Mouse (Mus musculus): ENCODE data around the gene Oxtr.

Oxtr gene

GRCm38 (mm10) chr6:112489910-112490559 is at the start of gene Oxtr:
TSS of gene Oxtr (minus strand) at chr6:112489943.
- DNase-seq (ENCODE audit: low spot score in 2 of 2) = no peak

DNA sequence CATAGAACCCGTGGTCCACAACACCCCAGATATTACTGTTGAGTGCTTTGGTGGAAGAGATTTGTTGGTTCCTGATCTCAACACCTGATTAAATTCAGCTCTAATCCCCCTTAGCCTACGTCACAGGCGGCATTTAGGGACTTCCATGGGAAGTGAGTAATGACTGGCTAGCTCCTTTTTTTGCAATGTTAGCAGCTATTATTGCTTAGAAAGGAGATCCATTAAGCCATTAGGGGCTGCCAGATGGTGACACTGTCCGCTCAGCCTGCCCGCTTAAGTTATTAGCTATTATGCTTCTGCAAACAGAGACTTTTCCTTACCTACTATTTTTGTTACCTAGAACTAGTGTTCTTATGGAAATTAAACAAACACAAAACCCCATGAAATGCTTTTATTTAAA is 35.7 kb upstream of the Oxtr start:
- DNase-seq (ENCODE audit: low spot score in 2 of 2) = no peak

DNA sequence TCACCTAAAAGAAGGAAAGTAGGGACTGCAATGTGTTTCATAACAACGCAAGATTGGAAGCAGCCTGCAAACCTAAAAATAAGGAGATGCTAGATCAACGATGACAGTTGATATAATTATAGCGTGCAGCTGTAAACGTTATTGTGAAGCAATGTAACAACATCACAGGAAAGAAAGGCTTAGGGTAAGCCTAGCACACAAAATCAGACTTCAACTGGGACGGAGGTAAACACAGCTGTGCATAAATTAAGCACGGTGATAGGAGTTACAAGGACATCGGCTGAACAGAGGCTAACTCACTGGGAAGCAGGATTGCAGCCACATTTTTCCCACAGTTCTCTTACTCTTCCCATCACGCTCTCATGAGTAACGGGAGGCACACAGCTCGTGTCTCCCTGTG is 34.7 kb upstream of the Oxtr start:
- no peak for DNase-seq (ENCODE audit: low spot score in 2 of 2)

- DNase-seq (ENCODE audit: low spot score in 2 of 2) = no peak
Measured at GRCm38 (mm10) chr6:112517991-112518390, 28.2 kb upstream of the Oxtr start.

DNA sequence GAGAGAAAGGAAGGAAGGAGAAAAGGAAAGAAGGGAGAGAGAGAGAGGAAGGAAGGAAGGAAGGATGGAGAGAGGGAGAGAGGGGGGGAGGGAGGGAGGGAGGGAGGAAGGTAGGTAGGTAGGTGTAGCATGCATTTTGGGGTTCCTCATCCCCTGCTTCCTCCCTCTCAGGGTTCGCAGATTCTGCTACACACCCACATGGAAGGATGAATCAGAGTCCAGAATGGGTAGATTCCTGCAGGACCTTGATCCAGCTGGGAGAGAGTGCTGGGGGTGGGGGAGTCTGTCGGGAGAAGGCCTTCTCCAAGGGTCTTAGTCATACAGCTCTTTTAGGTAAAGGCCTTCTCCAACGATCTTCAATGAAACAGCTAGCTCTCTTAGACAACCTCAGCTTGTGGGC is 27.8 kb upstream of the Oxtr start:
- no peak for DNase-seq (ENCODE audit: low spot score in 2 of 2)

DNA sequence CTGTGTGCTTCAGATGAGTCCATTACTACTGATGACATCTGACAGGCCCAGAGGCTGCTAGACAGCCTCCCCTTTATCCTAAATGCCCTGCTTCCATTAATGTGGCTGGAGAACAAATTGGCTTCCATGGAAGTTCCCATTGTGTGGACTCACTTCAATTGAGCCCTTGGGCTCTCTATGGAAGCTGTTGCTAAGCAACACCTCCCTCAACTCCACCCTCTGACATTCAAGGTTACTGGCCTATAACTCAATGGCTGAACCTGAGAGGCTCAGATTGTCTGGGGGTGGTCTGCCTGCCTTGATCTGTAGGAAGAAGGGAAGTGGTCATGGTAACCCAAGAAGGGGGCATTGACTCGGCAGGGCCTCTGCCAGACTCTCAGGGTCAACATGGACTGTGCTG is 26.8 kb upstream of the Oxtr start:
- DNase-seq (ENCODE audit: low spot score in 2 of 2) = no peak

DNA sequence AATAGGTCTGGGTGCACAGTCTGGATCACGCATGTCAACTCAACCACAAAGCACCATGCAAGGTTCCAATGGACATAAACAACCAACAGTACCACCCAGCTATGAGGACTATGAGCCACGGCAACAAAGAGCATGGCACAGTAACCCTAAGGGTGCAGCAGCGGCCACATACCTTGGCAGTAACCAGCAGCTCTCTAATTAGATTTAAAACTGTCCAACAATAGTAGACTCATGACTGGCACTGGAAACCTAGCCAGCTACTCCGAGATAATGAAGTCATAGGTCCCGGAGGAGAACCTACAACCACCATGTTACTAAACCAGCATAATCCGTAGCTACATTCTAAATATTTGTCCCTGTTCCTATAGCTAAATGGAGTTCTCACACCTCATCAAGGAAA is 24.8 kb upstream of the Oxtr start:
- DNase-seq (ENCODE audit: low spot score in 2 of 2) = no peak

GRCm38 (mm10) chr6:112510346-112510745 is 20.6 kb upstream of the Oxtr start:
- DNase-seq (ENCODE audit: low spot score in 2 of 2) = peak in 1 of 2 experiments; percentile 54

- DNase-seq (ENCODE audit: low spot score in 2 of 2) = no peak
Measured at GRCm38 (mm10) chr6:112509590-112510131, 19.9 kb upstream of the Oxtr start.

- DNase-seq (ENCODE audit: low spot score in 2 of 2) = no peak
Measured at GRCm38 (mm10) chr6:112507617-112508016, 17.9 kb upstream of the Oxtr start.

- DNase-seq (ENCODE audit: low spot score in 2 of 2) = peak in 1 of 2 experiments; percentile 50
Measured at GRCm38 (mm10) chr6:112501156-112501555, 11.4 kb upstream of the Oxtr start.

DNA sequence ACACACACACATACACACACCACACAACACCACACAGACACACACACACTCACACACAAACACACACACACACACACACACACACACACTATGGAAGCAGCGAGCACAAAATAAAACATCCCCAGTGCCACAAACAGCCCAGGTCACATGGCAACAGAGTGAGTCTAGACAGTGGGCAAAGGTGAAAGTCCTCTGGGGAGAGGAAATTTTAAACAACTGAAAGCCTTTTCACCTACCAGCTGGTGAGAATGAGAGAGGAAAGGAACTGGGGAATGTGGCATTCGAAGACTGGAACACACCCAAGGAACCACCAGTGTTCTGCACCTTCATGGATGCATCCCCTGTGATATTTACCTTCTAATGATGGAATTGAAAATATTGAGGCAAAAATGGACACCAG is 9.7 kb upstream of the Oxtr start:
- no peak for DNase-seq (ENCODE audit: low spot score in 2 of 2)

- DNase-seq (ENCODE audit: low spot score in 2 of 2) = no peak
Measured at GRCm38 (mm10) chr6:112498716-112499115, 9.0 kb upstream of the Oxtr start.

DNA sequence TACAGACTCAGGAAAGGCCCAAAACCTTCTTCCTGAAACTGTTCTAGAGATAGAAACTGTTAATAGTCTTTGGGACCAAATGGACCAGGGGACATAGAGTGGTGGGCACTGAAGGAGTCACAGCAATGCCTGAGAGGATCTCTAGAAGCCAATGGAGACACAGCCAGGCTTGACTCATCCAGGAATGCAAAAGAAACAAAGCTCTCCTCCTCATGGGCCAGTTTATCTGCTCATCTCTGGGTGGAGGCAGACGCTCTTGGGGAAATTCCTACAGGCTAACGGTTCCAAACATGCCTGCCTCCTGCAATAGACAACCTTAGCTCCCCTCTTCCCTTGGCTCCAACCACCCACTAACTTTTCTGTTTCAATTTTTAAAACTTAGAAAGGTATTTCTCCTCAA is 7.7 kb upstream of the Oxtr start:
- no peak for DNase-seq (ENCODE audit: low spot score in 2 of 2)

- DNase-seq (ENCODE audit: low spot score in 2 of 2) = no peak
Measured at GRCm38 (mm10) chr6:112496291-112497060, 6.7 kb upstream of the Oxtr start.

GRCm38 (mm10) chr6:112495219-112495618 is 5.5 kb upstream of the Oxtr start:
- DNase-seq (ENCODE audit: low spot score in 2 of 2) = no peak

DNA sequence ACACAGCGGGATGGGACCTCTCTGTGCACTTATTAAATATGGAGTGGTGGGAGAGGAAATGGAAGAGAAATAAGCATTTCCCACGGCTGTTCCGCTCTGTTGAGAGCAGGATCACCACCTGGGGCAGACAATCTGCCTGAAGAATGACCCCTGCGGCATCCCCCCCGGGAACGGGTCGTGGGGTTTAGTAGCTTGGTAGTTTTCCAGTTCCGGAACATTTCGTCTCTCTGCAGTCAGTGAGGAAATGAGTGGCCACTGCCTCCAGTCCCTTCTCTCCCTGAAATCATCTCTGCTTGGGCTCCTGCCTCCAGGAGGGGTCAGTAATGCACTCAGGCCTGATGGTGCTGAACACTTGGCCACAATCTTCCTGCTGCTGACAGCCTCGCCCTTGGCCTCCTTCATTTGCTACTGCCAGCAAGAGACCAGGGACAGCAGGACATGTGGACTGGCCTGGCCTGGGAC is 4.9 kb upstream of the Oxtr start:
- no peak for DNase-seq (ENCODE audit: low spot score in 2 of 2)

- DNase-seq (ENCODE audit: low spot score in 2 of 2) = no peak
Measured at GRCm38 (mm10) chr6:112493371-112493770, 3.6 kb upstream of the Oxtr start.

DNA sequence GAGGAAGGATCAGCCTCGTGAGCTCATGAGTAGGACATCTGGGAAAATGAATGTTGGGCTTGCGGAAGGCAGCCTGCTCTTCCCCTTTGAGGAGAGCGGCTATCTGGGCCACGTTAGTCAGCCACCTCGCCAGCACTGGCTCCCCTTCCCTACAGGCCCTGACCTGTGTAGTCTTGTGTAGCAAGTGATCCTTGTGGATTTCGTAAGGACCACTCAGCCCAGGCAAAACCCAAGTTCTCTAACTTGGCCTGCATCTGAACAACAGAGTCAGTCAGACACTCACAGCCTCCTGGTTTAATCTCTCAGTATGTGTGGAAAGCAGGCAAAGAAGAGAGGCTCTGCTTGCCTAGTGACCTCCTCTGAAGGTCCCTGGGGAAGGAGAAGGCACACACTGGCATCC is 2.9 kb upstream of the Oxtr start:
- no peak for DNase-seq (ENCODE audit: low spot score in 2 of 2)

GRCm38 (mm10) chr6:112491521-112491920 is 1.8 kb upstream of the Oxtr start:
- no peak for DNase-seq (ENCODE audit: low spot score in 2 of 2)

GRCm38 (mm10) chr6:112490625-112491242 is 991 bp upstream of the Oxtr start:
- peak; percentile 84 to 95 for DNase-seq (ENCODE audit: low spot score in 2 of 2)

DNA sequence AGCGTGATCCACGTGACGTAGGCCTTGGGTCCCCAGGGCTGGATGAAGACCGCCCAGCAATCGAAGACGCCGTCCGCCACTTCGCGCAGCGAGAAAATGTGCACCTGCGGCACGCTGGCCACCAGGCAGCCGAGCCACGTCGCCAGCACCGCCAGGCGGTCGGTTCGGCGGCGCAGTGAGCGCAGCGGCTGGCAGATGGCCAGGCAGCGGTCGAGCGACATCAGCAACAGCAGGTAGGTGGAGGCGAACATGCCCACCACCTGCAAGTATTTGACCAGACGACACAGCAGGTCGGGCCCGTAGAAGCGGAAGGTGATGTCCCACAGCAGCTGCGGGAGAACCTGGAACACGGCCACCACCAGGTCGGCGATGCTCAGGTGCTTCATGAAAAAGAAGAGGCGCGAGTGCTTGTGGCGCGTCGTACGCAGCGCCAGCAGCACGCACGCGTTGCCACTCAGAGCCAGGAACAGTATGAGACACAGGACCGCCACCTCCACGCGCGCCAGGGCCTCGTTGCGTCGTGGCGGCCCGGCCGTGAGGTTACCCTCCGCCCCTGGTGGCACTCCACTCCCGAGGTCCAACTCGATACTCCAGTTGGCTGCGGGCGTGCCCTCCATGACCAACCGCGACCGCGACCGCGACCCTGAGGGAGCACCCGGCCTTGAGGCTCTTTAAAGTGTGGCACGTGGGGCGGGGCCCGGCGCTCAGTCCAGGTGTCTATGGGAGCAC is 398 bp downstream of the Oxtr start:
- peak in 1 of 2 experiments; percentile 34 for DNase-seq (ENCODE audit: low spot score in 2 of 2)
